Mouse (Mus musculus) cerebellum, adult 2 months (tissue): ENCODE measurements around the gene Hpgd. TPM values are rescaled to one million over a fixed set of nuclear protein-coding genes. Genes with fewer than 3 reads are reported as not detected.

Experiments used
- DNase-seq, 2 experiments: peaks; one replicate each; pipeline ENCODE4 v3.0.0; 2021
- H3K27ac ChIP-seq: fragments of 200-500 bp; 2 replicates; pipeline ENCODE4 v1.5.1; 2012; ENCODE audit warnings: low read length, control low read depth, inconsistent platforms; ENCODE audit not compliant: insufficient read depth
- H3K27me3 ChIP-seq: fragments of 200-500 bp; 2 replicates; pipeline ENCODE4 v1.6.1; 2012; ENCODE audit warnings: inconsistent platforms, mild to moderate bottlenecking, low read length, moderate library complexity; ENCODE audit not compliant: control insufficient read depth, insufficient read depth
- H3K4me1 ChIP-seq: fragments of 200-500 bp; 2 replicates; pipeline ENCODE4 v1.6.1; 2011; ENCODE audit warnings: low read length; ENCODE audit not compliant: control insufficient read depth, insufficient read depth
- H3K4me3 ChIP-seq: fragments of 200-500 bp; replicated peaks from 2 replicates; pipeline ENCODE3; 2011; ENCODE audit warnings: mild to moderate bottlenecking, low read depth, low read length, control low read depth; ENCODE audit not compliant: insufficient read depth
- CTCF ChIP-seq: fragments of 200-500 bp; IDR thresholded peaks from 2 replicates; pipeline ENCODE4 v1.5.1; 2011; ENCODE audit warnings: low read depth, mild to moderate bottlenecking, control low read depth, low read length, moderate library complexity, borderline replicate concordance; ENCODE audit not compliant: insufficient read depth
- POLR2A ChIP-seq: fragments of 200-500 bp; IDR thresholded peaks from 2 replicates; pipeline ENCODE4 v1.6.1; 2011; ENCODE audit warnings: low read length, control low read depth, borderline replicate concordance; ENCODE audit not compliant: insufficient read depth
- WGBS: fragments of 180-500 bp; shearing (Covaris S2); methylation state at CpG from one replicate; pipeline ENCODE4 v1.1.7; 2018; 5-methylcytosine and 5-hydroxymethylcytosine counted together
- polyA plus RNA-seq: library from polyadenylated mRNA; depleted of rRNA; stranded (reverse); fragments of >200 nt; gene quantifications from 2 replicates; pipeline ENCODE4 v1.2.3, GENCODE M21; 2012

Gene Hpgd
- polyA plus RNA-seq, 1 experiment = 9.3 TPM

DNA sequence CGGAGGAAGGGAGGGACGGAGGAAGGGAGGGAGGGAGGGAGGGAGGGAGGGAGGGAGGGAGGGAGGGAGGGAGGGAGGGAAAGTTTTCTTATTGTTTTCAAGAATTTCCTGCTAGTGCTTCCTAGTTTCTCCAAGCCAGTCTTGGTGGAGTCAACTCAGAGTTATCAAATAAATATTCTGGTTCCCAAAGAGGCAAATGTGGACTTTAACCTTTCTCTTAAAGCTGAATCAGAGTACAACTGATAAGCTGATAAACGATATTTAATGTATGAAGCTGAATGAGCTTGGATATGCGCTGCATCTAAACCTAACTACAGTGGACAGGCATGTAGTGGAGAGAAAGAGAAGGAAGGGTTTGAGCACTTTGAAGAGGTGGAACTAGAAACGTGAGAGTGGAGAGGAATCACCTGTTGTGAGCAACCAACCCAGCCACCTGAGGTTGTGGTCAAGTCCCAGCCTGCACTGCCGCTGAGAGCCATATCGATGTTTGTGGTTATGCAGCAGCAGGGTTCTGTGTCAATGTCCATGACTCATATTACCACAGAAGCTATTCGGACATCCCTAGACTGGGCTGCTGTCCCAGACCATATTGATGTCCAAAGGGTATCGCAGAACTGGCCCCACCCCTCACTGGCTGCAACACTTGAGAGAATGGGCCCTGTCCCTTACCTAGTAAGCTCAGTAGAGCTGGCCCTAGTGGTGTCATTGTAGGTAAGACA lies 16.4 kb upstream of the Hpgd start:
- DNase-seq = no peak
- no peak for TF ChIP-seq CTCF
- TF ChIP-seq POLR2A = no peak
- H3K4me1 ChIP-seq = no peaks in the 10 kb centered on the region
- H3K27me3 ChIP-seq = no peaks in the 10 kb centered on the region
- 87% methylated on average over 8 of the region's 9 CpGs for WGBS
- no peak overlapping the region for H3K27ac ChIP-seq
- H3K4me3 ChIP-seq = no peak overlapping the region

DNA sequence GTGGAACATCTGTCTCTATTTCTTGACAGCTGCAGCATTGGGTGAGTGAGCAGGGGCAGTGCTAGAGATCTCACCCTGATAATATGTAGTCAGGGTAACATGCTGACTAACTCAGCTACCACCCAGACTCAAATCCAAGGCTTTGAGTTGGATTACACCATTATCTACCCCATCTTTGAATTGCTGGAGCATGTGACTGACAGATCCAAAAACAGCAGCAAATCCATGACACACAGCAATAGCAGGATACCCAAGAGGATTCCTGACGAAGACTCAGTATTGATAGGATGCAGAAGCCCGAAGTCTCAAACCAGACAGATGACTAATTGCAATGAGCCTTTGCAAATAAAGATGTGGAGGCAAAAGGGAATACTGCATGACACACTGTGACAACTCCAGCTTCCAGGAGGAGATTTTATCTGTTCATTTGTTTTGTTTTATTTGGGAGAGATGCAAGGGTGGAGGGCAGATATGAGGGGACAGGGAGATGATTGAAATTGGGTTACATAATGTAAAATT lies 15.8 kb upstream of the Hpgd start:
- H3K4me1 ChIP-seq = no peaks in the 10 kb centered on the region
- no peak for DNase-seq
- no peak for TF ChIP-seq POLR2A
- no peak overlapping the region for H3K4me3 ChIP-seq
- H3K27me3 ChIP-seq = no peaks in the 10 kb centered on the region
- H3K27ac ChIP-seq = no peak overlapping the region
- WGBS = 82% methylated on average over 2 of the region's 2 CpGs

DNA sequence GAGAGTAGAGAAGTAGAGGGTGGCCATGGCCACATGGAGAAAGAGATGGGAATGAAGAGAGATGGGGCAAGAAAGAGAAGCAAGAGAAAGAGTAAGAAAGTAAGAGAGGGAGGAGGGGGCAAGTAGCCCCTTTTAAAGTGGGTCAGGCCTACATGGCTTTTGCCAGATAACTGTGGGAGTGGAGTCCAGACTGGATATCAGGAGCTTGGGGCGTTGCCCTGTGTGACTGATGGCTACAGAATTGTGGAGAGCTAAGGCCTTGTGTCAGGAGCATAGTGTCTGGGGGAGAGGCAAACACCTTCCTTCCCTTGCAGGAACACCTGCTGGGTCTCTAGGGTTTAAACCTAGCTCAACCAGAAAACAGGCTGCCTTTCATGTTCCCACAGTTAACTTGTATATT lies 10.4 kb upstream of the Hpgd start:
- TF ChIP-seq POLR2A = no peak
- no peak for TF ChIP-seq CTCF
- no peaks in the 10 kb centered on the region for H3K27me3 ChIP-seq
- no peak overlapping the region for H3K4me3 ChIP-seq
- H3K27ac ChIP-seq = no peak overlapping the region
- no peaks in the 10 kb centered on the region for H3K4me1 ChIP-seq
- 81% methylated on average over 1 of the region's 1 CpGs for WGBS
- no peak for DNase-seq

DNA sequence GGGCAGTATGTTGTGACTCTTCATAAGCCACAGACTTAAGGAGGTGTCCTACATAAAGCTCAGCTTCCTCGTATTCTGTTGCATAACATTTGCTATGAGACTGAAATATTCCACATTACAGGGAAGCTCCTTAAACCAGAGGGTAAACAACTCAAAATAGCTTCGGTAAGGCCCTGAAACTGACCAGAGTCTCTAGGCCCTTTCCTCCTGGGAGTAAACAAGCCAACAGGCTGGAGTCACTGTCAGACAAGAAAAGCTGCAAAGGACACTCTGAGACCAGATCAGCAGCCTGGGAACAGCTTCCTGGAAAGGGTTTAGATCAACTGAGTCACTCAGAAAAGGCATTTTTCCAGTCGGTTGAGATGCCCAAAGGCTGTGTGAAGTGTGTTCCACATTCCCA lies 9.4 kb upstream of the Hpgd start:
- no peak for DNase-seq
- 55% methylated on average over 3 of the region's 3 CpGs for WGBS

GRCm38 (mm10) chr8:56286717-56287116 lies 7.7 kb upstream of the Hpgd start:
- Histone ChIP-seq H3K27me3 (no peaks in the 10 kb centered on the region), H3K4me3 (no peak overlapping the region), H3K4me1 (no peaks in the 10 kb centered on the region), H3K27ac (no peak overlapping the region)
- no peak for DNase-seq
- no peak for TF ChIP-seq CTCF
- no peak for TF ChIP-seq POLR2A
- 73% methylated on average over 2 of the region's 2 CpGs for WGBS

More for the DNA sequence above, 9.4 kb upstream of the Hpgd start:
- H3K4me1 ChIP-seq = no peaks in the 10 kb centered on the region
- TF ChIP-seq POLR2A (no peak), CTCF (no peak)
- no peak overlapping the region for H3K27ac ChIP-seq
- H3K4me3 ChIP-seq = no peak overlapping the region
- no peaks in the 10 kb centered on the region for H3K27me3 ChIP-seq

DNA sequence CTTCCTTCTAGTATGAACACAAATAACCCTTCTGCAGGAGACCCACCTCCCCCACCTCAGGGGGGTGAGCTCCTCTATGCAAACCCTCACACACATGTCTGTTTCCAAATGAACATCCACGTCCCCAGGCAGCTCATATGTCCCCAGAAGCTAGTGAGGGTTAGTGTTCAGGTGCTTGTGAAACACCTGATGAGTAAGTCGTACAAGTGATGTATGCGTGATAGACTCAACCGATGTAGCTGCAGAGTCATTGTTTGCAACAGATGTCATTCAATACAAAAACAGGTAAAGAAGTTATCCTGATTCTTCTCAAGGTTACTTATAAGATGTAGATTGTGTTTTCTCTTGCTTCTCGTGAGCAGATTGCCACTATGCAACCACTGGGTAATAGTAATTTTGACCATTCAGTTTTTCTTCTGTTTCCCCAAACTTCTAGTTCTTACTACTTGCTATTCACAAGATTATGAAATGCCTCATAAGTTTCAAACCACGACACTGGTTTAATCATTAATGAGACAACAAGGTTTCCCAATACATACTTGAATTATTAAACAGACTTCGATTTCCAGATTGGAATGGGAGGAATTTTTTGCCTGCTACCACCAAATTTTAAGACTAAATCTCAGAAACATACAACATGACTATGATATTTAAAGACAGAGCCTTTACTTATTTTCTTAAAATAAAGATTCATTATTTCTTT lies 6.9 kb upstream of the Hpgd start:
- no peaks in the 10 kb centered on the region for H3K4me1 ChIP-seq
- 84% methylated on average over 7 of the region's 7 CpGs for WGBS
- TF ChIP-seq POLR2A = no peak
- no peak for TF ChIP-seq CTCF

GRCm38 (mm10) chr8:56292318-56292717 lies 2.1 kb upstream of the Hpgd start:
- no peaks in the 10 kb centered on the region; the same call in 1 of the 2 replicates for H3K4me1 ChIP-seq
- H3K27me3 ChIP-seq = no peaks in the 10 kb centered on the region
- DNase-seq = no peak
- no peak for TF ChIP-seq POLR2A
- no peak for TF ChIP-seq CTCF
- no peak overlapping the region for H3K4me3 ChIP-seq
- H3K27ac ChIP-seq = no peak overlapping the region
- WGBS = 94% methylated on average over 7 of the region's 7 CpGs

More for the DNA sequence above, 6.9 kb upstream of the Hpgd start:
- no peak overlapping the region for H3K4me3 ChIP-seq
- H3K27me3 ChIP-seq = no peaks in the 10 kb centered on the region
- DNase-seq = no peak
- no peak overlapping the region for H3K27ac ChIP-seq

DNA sequence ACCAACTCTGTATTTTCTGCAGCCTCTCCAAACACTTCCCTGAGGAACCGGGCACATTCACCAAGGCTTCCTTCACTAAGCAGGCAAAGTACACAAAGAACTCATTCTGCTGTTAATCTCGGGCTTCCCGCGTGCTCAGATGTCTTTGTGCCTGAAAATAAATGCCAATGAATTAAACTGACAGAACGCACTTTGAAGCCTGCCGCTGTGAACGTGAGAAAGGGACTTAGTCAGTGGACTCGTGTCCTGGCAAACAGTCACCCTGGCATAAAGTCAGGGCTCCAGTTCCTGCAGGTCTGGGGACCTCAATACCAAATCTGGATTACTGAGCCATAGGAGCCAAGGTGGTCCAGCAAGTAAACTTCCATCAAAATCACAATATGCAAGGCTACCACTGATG lies 905 bp upstream of the Hpgd start:
- WGBS = 2% methylated on average over 8 of the region's 8 CpGs
- H3K4me3 ChIP-seq = no peak overlapping the region
- TF ChIP-seq POLR2A (no peak), CTCF (no peak)
- H3K4me1 ChIP-seq = no peaks in the 10 kb centered on the region; the same call in 1 of the 2 replicates
- no peaks in the 10 kb centered on the region for H3K27me3 ChIP-seq
- DNase-seq = no peak
- H3K27ac ChIP-seq = no peak overlapping the region
